Mouse (Mus musculus): ENCODE results near the gene Macf1. TPM values are rescaled to one million over a fixed set of nuclear protein-coding genes. Genes with fewer than 3 reads are reported as not detected.

Gene Macf1
- polyA plus RNA-seq, 1 experiment from 2014 or later: 67.3 TPM

GRCm38 (mm10) chr4:123627683-123628082 is 56.5 kb downstream of the Macf1 start:
- WGBS: 69% methylated on average over 5 of the region's 5 CpGs
- H3K4me3 ChIP-seq: no peak overlapping the region

GRCm38 (mm10) chr4:123625332-123626072 is 58.7 kb downstream of the Macf1 start:
- Histone ChIP-seq H3K27ac (peak overlapping the region; percentile 49), H3K4me3 (no peak overlapping the region), H3K4me1 (replicated peaks) (peaks cover 23% of the 10 kb centered on the region), H3K4me2 (no peak overlapping the region), H3K9ac (no peak overlapping the region), H3K27me3 (no peaks in the 10 kb centered on the region), H3K9me3 (no peaks in the 10 kb centered on the region), H3K36me3 (peaks cover 4% of the 10 kb centered on the region; the same call in 1 of the 2 replicates)
- ATAC-seq (ENCODE audit: low FRiP score): no peak
- 81% methylated on average over 6 of the region's 6 CpGs for WGBS

More at GRCm38 (mm10) chr4:123627683-123628082, 56.5 kb downstream of the Macf1 start:
- Histone ChIP-seq H3K4me2 (no peak overlapping the region), H3K4me1 (replicated peaks) (peaks cover 23% of the 10 kb centered on the region), H3K36me3 (peaks cover 4% of the 10 kb centered on the region; the same call in 1 of the 2 replicates), H3K9ac (no peak overlapping the region; the same call in 1 of the 2 replicates), H3K27me3 (no peaks in the 10 kb centered on the region), H3K27ac (no peak overlapping the region), H3K9me3 (no peaks in the 10 kb centered on the region)
- ATAC-seq (ENCODE audit: low FRiP score): no peak

DNA sequence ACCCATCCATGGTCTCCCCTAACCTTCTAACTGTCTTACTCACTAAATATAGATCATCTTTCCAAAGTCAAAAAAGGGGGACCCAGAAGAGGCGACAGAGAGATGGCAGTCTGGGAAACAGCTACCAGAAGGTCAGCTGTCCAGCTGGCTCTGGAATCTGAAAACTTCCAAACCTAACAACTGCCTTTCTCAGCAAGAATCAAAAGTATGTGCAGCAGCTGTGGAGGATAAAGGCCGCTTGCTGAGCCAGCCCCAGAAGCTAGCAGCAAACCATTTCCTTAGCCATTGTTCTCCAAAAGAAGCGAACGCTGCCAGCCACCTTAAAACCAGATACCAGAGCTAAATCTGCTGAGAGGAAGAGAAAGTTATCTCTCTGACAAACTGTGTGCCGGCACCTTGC is 59.7 kb downstream of the Macf1 start:
- H3K9ac ChIP-seq: no peak overlapping the region
- no peak overlapping the region; the same call in 1 of the 2 replicates for H3K4me2 ChIP-seq
- H3K4me1 ChIP-seq (replicated peaks): peaks cover 23% of the 10 kb centered on the region
- no peaks in the 10 kb centered on the region for H3K27me3 ChIP-seq
- H3K27ac ChIP-seq: peak overlapping the region; percentile 49; the same call in 1 of the 2 replicates
- no peak for ATAC-seq (ENCODE audit: low FRiP score)
- no peaks in the 10 kb centered on the region for H3K9me3 ChIP-seq
- H3K36me3 ChIP-seq: peaks cover 4% of the 10 kb centered on the region; the same call in 1 of the 2 replicates
- WGBS: 9% methylated on average over 5 of the region's 5 CpGs
- no peak overlapping the region for H3K4me3 ChIP-seq

DNA sequence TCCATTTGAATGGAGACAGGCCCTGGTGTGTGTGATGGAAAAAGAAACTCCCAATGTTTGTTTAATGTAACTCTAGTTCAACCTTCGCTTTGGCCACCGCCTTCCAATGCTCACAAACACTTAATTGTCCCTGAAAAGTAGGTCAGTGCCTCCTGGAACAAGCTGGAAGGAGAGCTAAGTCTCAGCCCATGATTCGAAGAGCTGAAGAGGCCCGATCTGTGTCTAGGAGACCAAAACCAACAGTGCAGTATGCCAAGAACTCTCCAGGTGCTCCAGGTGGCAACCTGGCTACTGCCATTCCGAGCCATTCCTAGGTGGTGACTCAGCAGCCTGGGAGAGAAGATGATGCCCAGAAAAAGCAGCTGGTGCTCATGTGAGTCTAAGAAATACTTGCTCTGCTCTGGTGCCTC is 60.4 kb downstream of the Macf1 start:
- ATAC-seq (ENCODE audit: low FRiP score): no peak
- Histone ChIP-seq H3K4me2 (no peak overlapping the region), H3K4me1 (replicated peaks) (peaks cover 23% of the 10 kb centered on the region), H3K36me3 (no peaks in the 10 kb centered on the region), H3K27me3 (no peaks in the 10 kb centered on the region), H3K9me3 (no peaks in the 10 kb centered on the region), H3K9ac (no peak overlapping the region), H3K4me3 (no peak overlapping the region), H3K27ac (peak overlapping the region; percentile 10; the same call in 1 of the 2 replicates)
- 84% methylated on average over 5 of the region's 5 CpGs for WGBS

DNA sequence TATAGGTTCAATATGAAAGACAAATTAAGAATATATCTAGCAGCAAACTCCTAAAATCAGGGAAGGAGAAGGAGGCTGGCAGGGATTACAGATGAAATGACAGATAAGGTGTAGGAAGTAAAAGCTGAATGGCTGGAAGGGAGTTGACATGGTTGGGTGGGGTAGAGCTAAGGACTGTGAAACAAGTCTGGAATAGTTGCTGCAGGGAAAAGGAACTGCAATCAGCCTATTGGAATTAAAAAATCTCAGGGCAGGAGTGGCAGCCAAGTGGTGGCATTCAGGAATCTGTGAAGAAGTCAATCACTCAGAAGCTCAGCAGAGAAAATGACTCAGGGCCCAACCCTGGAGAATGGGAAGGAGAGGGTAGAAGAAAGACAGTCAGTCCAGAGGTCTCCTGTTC is 62.4 kb downstream of the Macf1 start:
- Histone ChIP-seq H3K36me3 (no peaks in the 10 kb centered on the region), H3K4me3 (no peak overlapping the region), H3K9me3 (no peaks in the 10 kb centered on the region), H3K27ac (no peak overlapping the region), H3K9ac (no peak overlapping the region), H3K27me3 (no peaks in the 10 kb centered on the region), H3K4me2 (no peak overlapping the region), H3K4me1 (replicated peaks) (peaks cover 34% of the 10 kb centered on the region)
- no peak for ATAC-seq (ENCODE audit: low FRiP score)

DNA sequence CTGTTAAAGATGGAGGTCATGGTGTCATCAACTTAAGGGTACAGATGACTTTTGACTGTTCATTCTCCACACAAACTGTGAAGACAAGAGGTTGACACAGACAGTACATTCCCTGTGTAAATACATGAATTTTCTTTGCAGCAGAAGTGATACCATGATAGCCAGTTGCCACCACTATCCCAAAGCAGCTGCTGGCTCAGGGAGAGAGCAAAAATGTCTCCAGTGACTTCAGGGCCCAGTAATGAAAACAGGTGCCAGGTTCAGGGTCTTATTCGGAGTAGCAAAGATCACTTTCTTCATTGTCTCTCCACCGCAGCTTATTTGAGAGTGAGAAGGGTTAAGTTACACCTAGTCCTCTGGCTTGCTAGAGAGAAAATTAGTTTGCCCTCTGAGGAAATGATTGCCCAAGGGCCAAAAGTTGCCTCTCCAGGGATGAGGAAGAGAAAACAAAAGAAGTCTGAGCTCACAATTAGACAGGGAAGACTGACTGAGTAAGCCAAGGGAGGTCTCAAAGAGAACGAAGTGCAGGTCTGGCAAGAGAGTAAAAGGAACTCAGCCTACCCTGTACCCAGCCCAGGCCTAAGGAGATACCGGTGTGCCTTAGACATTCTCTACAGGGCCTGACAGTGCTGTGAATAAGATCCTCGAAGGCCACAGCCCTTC is 66.3 kb downstream of the Macf1 start:
- Histone ChIP-seq H3K27me3 (no peaks in the 10 kb centered on the region), H3K27ac (peak overlapping the region; percentile 66), H3K9me3 (no peaks in the 10 kb centered on the region), H3K36me3 (no peaks in the 10 kb centered on the region), H3K4me2 (no peak overlapping the region), H3K9ac (no peak overlapping the region), H3K4me3 (no peak overlapping the region), H3K4me1 (replicated peaks) (peaks cover 24% of the 10 kb centered on the region)
- no peak for ATAC-seq (ENCODE audit: low FRiP score)
- 70% methylated on average over 5 of the region's 5 CpGs for WGBS

DNA sequence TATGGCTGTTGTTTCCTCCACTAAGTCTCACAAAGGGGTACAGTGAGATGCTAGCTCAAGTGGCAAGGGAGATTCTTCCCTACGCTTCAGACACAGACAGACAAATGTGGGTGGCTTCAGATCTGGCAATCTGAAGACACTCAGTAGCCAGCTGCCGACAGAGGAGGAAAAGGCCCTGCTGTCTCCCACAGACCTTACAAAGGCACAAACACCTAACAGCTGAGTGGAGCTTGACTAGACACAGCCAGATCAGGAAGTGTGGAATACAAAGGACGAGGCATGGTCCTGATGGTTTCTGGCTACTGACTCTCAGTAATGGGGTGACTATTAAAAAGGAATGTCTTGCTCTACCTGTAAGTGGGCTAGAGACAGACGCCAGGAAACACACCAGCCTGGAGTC is 67.2 kb downstream of the Macf1 start:
- H3K9me3 ChIP-seq: no peaks in the 10 kb centered on the region
- H3K4me1 ChIP-seq (replicated peaks): peaks cover 24% of the 10 kb centered on the region
- H3K36me3 ChIP-seq: no peaks in the 10 kb centered on the region
- WGBS: 69% methylated on average over 4 of the region's 4 CpGs
- H3K27me3 ChIP-seq: no peaks in the 10 kb centered on the region
- H3K4me3 ChIP-seq: no peak overlapping the region
- H3K4me2 ChIP-seq: no peak overlapping the region
- no peak for ATAC-seq (ENCODE audit: low FRiP score)
- peak overlapping the region; percentile 55 for H3K27ac ChIP-seq
- H3K9ac ChIP-seq: no peak overlapping the region

GRCm38 (mm10) chr4:123616501-123616900 is 67.7 kb downstream of the Macf1 start:
- Histone ChIP-seq H3K9me3 (no peaks in the 10 kb centered on the region), H3K27me3 (no peaks in the 10 kb centered on the region), H3K9ac (no peak overlapping the region), H3K36me3 (no peaks in the 10 kb centered on the region), H3K4me2 (no peak overlapping the region), H3K4me3 (no peak overlapping the region), H3K4me1 (replicated peaks) (peaks cover 24% of the 10 kb centered on the region), H3K27ac (peak overlapping the region; percentile 55)
- no peak for ATAC-seq (ENCODE audit: low FRiP score)

DNA sequence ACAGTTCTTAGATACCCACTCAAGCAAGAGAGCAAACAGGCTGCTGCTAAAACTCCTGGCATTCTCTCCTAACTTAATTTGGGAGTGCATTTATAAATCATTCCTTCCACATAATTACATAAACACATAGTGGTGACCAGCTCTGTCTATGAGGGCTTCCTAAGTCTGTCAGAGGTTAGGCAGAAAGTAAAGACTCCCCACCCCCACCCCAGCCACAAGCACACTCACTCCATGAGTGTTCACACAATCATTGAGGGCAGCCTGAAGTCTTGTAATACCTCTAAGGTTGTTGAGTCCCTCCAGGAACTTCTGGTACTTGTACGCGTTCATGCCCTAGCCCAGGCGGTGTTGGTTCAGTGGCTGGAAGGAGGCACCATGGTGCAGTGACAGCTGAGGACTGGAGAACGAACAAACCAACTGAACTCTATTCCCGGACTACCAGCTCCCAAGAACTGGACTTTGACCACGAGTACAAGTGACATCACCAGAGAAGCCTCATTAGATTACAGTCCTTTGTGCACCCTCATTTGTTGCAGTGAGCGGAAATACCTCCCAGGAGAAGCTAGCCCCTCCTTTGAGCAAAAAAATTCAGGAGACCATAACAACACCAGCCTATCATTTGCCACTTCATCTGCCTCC is 70.7 kb downstream of the Macf1 start:
- 76% methylated on average over 7 of the region's 7 CpGs for WGBS
- no peaks in the 10 kb centered on the region for H3K9me3 ChIP-seq
- H3K4me3 ChIP-seq: no peak overlapping the region
- H3K36me3 ChIP-seq: no peaks in the 10 kb centered on the region
- no peak overlapping the region; the same call in 1 of the 2 replicates for H3K27ac ChIP-seq
- no peak for ATAC-seq (ENCODE audit: low FRiP score)
- no peak overlapping the region for H3K9ac ChIP-seq
- H3K4me2 ChIP-seq: no peak overlapping the region
- no peaks in the 10 kb centered on the region for H3K27me3 ChIP-seq
- peaks cover 24% of the 10 kb centered on the region for H3K4me1 ChIP-seq (replicated peaks)

DNA sequence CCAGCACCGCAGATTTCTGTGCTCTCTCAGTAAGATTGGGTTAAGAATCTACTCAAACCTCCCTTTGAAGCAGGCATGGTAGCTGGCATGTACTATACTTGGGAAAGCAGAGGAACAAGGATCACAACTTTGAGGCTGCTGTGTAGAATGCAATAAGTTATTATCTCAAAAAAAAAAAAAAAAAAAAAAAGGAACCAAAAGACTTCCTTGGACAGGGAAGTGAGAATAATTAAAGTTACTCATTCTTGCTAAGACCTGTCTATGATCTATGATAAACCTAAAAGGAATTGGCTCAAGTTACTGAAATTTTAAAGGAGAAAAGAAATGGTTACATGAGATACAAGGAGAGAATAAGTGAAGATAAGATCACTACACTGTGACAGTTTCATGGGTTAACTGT is 72.2 kb downstream of the Macf1 start:
- ATAC-seq (ENCODE audit: low FRiP score): no peak
- no peak overlapping the region for H3K27ac ChIP-seq
- H3K9ac ChIP-seq: no peak overlapping the region
- H3K27me3 ChIP-seq: no peaks in the 10 kb centered on the region
- 90% methylated on average over 1 of the region's 1 CpGs for WGBS
- H3K36me3 ChIP-seq: peaks cover 3% of the 10 kb centered on the region; the same call in 1 of the 2 replicates
- H3K4me1 ChIP-seq (replicated peaks): peaks cover 10% of the 10 kb centered on the region
- H3K4me2 ChIP-seq: no peak overlapping the region
- H3K9me3 ChIP-seq: no peaks in the 10 kb centered on the region
- no peak overlapping the region for H3K4me3 ChIP-seq

DNA sequence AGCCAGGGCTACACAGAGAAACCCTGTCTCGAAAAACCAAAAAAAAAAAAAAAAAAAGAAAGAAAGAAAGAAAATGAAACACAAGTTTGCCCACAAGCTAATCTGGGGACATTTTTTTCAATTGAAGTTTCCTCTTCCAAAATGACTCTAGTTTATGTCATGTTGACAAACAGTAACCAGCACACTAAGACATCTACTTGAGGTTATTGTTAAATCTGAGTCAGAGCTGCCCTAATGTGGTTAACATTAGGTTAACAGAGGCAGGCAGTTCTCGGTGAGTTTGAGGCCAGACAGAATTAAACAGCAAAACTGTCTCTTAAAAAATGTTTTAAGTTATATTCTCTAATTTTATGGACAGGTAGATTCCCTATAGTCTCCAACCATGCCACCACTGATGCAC is 72.9 kb downstream of the Macf1 start:
- Histone ChIP-seq H3K4me1 (replicated peaks) (peaks cover 8% of the 10 kb centered on the region; the same call in 1 of the 2 replicates), H3K27ac (no peak overlapping the region), H3K9ac (no peak overlapping the region), H3K9me3 (no peaks in the 10 kb centered on the region), H3K4me2 (no peak overlapping the region), H3K36me3 (peaks cover 3% of the 10 kb centered on the region; the same call in 1 of the 2 replicates), H3K4me3 (no peak overlapping the region), H3K27me3 (no peaks in the 10 kb centered on the region)
- 94% methylated on average over 2 of the region's 2 CpGs for WGBS
- no peak for ATAC-seq (ENCODE audit: low FRiP score)

- Histone ChIP-seq H3K4me2 (no peak overlapping the region), H3K4me3 (no peak overlapping the region), H3K4me1 (replicated peaks) (peaks cover 27% of the 10 kb centered on the region), H3K27ac (no peak overlapping the region), H3K9ac (no peak overlapping the region), H3K9me3 (no peaks in the 10 kb centered on the region), H3K36me3 (peaks cover 3% of the 10 kb centered on the region; the same call in 1 of the 2 replicates), H3K27me3 (no peaks in the 10 kb centered on the region)
- 82% methylated on average over 1 of the region's 1 CpGs for WGBS
- ATAC-seq (ENCODE audit: low FRiP score): no peak
Observed at GRCm38 (mm10) chr4:123607174-123607573, 77.0 kb downstream of the Macf1 start.

All from hindbrain, embryonic 13.5 days (tissue).